Mouse (Mus musculus): ENCODE data around the gene Sec14l1. TPM values are rescaled to one million over a fixed set of nuclear protein-coding genes. Genes with fewer than 3 reads are reported as not detected.
A peak's percentile ranks its signal among the peaks of the same experiment; 100 is the strongest.

Gene Sec14l1
- total and polyA plus RNA-seq, 3 experiments = 42.0 to 55.9 TPM; not detected in 1

- TF ChIP-seq MEF2A (IDR thresholded peaks at IDR 0.05; ENCODE audit: extremely low read depth, insufficient replicate concordance, low read depth, low read length, poor library complexity, severe bottlenecking) = no peak
Observed at GRCm38 (mm10) chr11:117150467-117150966, 35.5 kb downstream of the Sec14l1 start (continued).

- no peak for TF ChIP-seq MAZ (IDR thresholded peaks at IDR 0.05; ENCODE audit: low read depth, low read length)
- no peak for TF ChIP-seq TAL1 (IDR thresholded peaks at IDR 0.05; ENCODE audit: low read length)
- peak; percentile 89 for TF ChIP-seq ZKSCAN1 (IDR thresholded peaks at IDR 0.05; ENCODE audit: low read depth, low read length)
- no peak for DNase-seq (ENCODE audit: low read depth, low spot score)
- H3K79me2 ChIP-seq (ENCODE audit: control insufficient read depth, insufficient read depth, low read length, poor library complexity) = no peaks in the 10 kb centered on the region
- H3K36me3 ChIP-seq (ENCODE audit: control insufficient read depth in 1 of 2, insufficient read depth in 2 of 2, low read length in 2 of 2) = peaks cover 0 to 38% of the 10 kb centered on the region in 2 experiments; a peak in 3 of 4 replicates
- peak overlapping the region; percentile 75 for H3K27ac ChIP-seq (ENCODE audit: control insufficient read depth, low read depth, low read length)
- H3K9ac ChIP-seq (ENCODE audit: control insufficient read depth, low read depth, low read length, poor library complexity, severe bottlenecking) = no peak overlapping the region
- H3K4me1 ChIP-seq (ENCODE audit: control insufficient read depth in 1 of 2, insufficient read depth in 2 of 2, low read length in 2 of 2) = peaks cover 25 to 43% of the 10 kb centered on the region in 2 experiments
- no peaks in the 10 kb centered on the region for H3K27me3 ChIP-seq (ENCODE audit: control insufficient read depth in 1 of 2, insufficient read depth in 2 of 2, low read length in 2 of 2)
- H3K9me3 ChIP-seq (replicated peaks; ENCODE audit: insufficient read depth, low read length) = no peaks in the 10 kb centered on the region
- no peak overlapping the region for H3K4me3 ChIP-seq (ENCODE audit: control insufficient read depth in 1 of 2, insufficient read depth in 1 of 2, low read depth in 2 of 2, low read length in 2 of 2)
Observed at GRCm38 (mm10) chr11:117151461-117151860, 36.5 kb downstream of the Sec14l1 start.

GRCm38 (mm10) chr11:117152541-117152940, 37.6 kb downstream of the Sec14l1 start:
- peak; percentile 58 for DNase-seq (ENCODE audit: low read depth, low spot score)
- peak overlapping the region; percentile 75 for H3K27ac ChIP-seq (ENCODE audit: control insufficient read depth, low read depth, low read length)
- H3K79me2 ChIP-seq (ENCODE audit: control insufficient read depth, insufficient read depth, low read length, poor library complexity) = no peaks in the 10 kb centered on the region
- H3K4me1 ChIP-seq (ENCODE audit: control insufficient read depth in 1 of 2, insufficient read depth in 2 of 2, low read length in 2 of 2) = peaks cover 25 to 43% of the 10 kb centered on the region in 2 experiments
- peak overlapping the region; percentile 3 for H3K9ac ChIP-seq (ENCODE audit: control insufficient read depth, low read depth, low read length, poor library complexity, severe bottlenecking)
- no peak overlapping the region for H3K4me3 ChIP-seq (ENCODE audit: control insufficient read depth in 1 of 2, insufficient read depth in 1 of 2, low read depth in 2 of 2, low read length in 2 of 2)
- H3K9me3 ChIP-seq (replicated peaks; ENCODE audit: insufficient read depth, low read length) = no peaks in the 10 kb centered on the region
- H3K27me3 ChIP-seq (ENCODE audit: control insufficient read depth in 1 of 2, insufficient read depth in 2 of 2, low read length in 2 of 2) = no peaks in the 10 kb centered on the region
- H3K36me3 ChIP-seq (ENCODE audit: control insufficient read depth in 1 of 2, insufficient read depth in 2 of 2, low read length in 2 of 2) = peaks cover 0 to 38% of the 10 kb centered on the region in 2 experiments; a peak in 3 of 4 replicates
- TF ChIP-seq ZMIZ1 (IDR thresholded peaks at IDR 0.05; ENCODE audit: low read depth, low read length) = no peak
- 0 out of 2 replicates have a peak, but pooled peaks have one; percentile 24 for TF ChIP-seq MAFK (IDR thresholded peaks at IDR 0.05; ENCODE audit: borderline replicate concordance, low read depth, low read length)
- TF ChIP-seq MXI1 (IDR thresholded peaks at IDR 0.05; ENCODE audit: low read depth, low read length) = peak; percentile 74
- TF ChIP-seq ZNF384 (IDR thresholded peaks at IDR 0.05; ENCODE audit: low read depth, low read length) = peak; percentile 83
- no peak for TF ChIP-seq NRF1 (IDR thresholded peaks at IDR 0.05; ENCODE audit: insufficient read depth, low read depth, low read length, poor library complexity, severe bottlenecking)
- TF ChIP-seq ZKSCAN1 (IDR thresholded peaks at IDR 0.05; ENCODE audit: low read depth, low read length) = no peak
- TF ChIP-seq SIN3A (IDR thresholded peaks at IDR 0.05; ENCODE audit: low read length) = peak; percentile 73
- peak; percentile 64; the same call in 1 of the 2 replicates for TF ChIP-seq MAX (IDR thresholded peaks at IDR 0.05; ENCODE audit: low read length)
- TF ChIP-seq UBTF (IDR thresholded peaks at IDR 0.05; ENCODE audit: borderline replicate concordance, insufficient read depth, low read depth, low read length) = no peak
- TF ChIP-seq KAT2A (conservative IDR thresholded peaks at IDR 0.05; ENCODE audit: low read depth, low read length) = no peak
- TF ChIP-seq ZC3H11A (IDR thresholded peaks at IDR 0.05; ENCODE audit: low read depth, low read length) = no peak; the same call in 1 of the 2 replicates
- 0 out of 2 replicates have a peak, but pooled peaks have one; percentile 60 for TF ChIP-seq RCOR1 (IDR thresholded peaks at IDR 0.05; ENCODE audit: low read depth, low read length)
- TF ChIP-seq GABPA (IDR thresholded peaks at IDR 0.05; ENCODE audit: low read depth, low read length) = no peak
- TF ChIP-seq POLR2AphosphoS2 (IDR thresholded peaks at IDR 0.05; ENCODE audit: low read length) = no peak
- 0 out of 2 replicates have a peak, but pooled peaks have one; percentile 5 for TF ChIP-seq ELF1 (IDR thresholded peaks at IDR 0.05; ENCODE audit: low read depth, low read length)
- TF ChIP-seq SMC3 (IDR thresholded peaks at IDR 0.05; ENCODE audit: low read depth, low read length) = no peak; the same call in 1 of the 2 replicates
- TF ChIP-seq POLR2AphosphoS5 (IDR thresholded peaks at IDR 0.05; ENCODE audit: borderline replicate concordance, low read depth, low read length) = no peak
- no peak for TF ChIP-seq JUND (IDR thresholded peaks at IDR 0.05; ENCODE audit: low read depth, low read length)
- TF ChIP-seq TAL1 (IDR thresholded peaks at IDR 0.05; ENCODE audit: low read length) = no peak
- TF ChIP-seq E2F4 (IDR thresholded peaks at IDR 0.05; ENCODE audit: borderline replicate concordance, low read depth, low read length) = no peak
- no peak for TF ChIP-seq USF2 (IDR thresholded peaks at IDR 0.05; ENCODE audit: borderline replicate concordance in 1 of 2, insufficient read depth in 1 of 2, low read depth in 1 of 2, low read length in 2 of 2)
- peak; percentile 86 for TF ChIP-seq GATA1 (IDR thresholded peaks at IDR 0.05; ENCODE audit: low read depth, low read length)
- no peak; a peak in 1 of 4 replicates for TF ChIP-seq POLR2A (IDR thresholded peaks at IDR 0.05; ENCODE audit: control insufficient read depth in 1 of 2, insufficient read depth in 1 of 2, low read depth in 1 of 2, low read length in 2 of 2, poor library complexity in 1 of 2)
- TF ChIP-seq HCFC1 (IDR thresholded peaks at IDR 0.05; ENCODE audit: low read depth, low read length) = no peak
- TF ChIP-seq MYC (IDR thresholded peaks at IDR 0.05; ENCODE audit: low read depth, low read length) = peak; percentile 84
- no peak for TF ChIP-seq RAD21 (IDR thresholded peaks at IDR 0.05; ENCODE audit: low read depth, low read length)

Measured in MEL (cell line).